Mouse (Mus musculus) left cerebral cortex, postnatal 4 days (tissue): ENCODE measurements around the gene Olfr1512. TPM values are rescaled to one million over a fixed set of nuclear protein-coding genes. Genes with fewer than 3 reads are reported as not detected.
"Not testable (repeated sequence)": the region's sequence is repeated elsewhere in the genome, so short reads cannot be mapped to it uniquely, and the experiment has no call there.

Source experiments
- DNase-seq: peaks from one replicate; pipeline ENCODE4 v3.0.0-alpha.2; 2022
- intact Hi-C: fragments of 180-260 bp; cut with DNase I; formaldehyde crosslinking; loops from one replicate; pipeline ENCODE4 v1.15.1; 2025
- total RNA-seq, 2 experiments: library from RNA; stranded (reverse); gene quantifications; 2 replicates each; pipeline ENCODE4 v1.2.3; 2021

Gene Olfr1512
- not detected for total RNA-seq

GRCm38 (mm10) chr14:52379068-52379467 is at the start of gene Olfr1512:
TSS of gene Olfr1512 (minus strand) at chr14:52379168.
- intact Hi-C loops, result no loop called here
- DNase-seq, result no peak

- no peak for DNase-seq
- intact Hi-C loops, result no loop called here
Observed at GRCm38 (mm10) chr14:52427686-52428085, 48.7 kb upstream of the Olfr1512 start.

GRCm38 (mm10) chr14:52414273-52414672 is 35.3 kb upstream of the Olfr1512 start, which contains the start of gene Olfr1510:
TSS of gene Olfr1510 (minus strand) at chr14:52414373.
- no peak for DNase-seq
- intact Hi-C loops, result no loop called here

GRCm38 (mm10) chr14:52410142-52410919 is 31.4 kb upstream of the Olfr1512 start:
- intact Hi-C loops, DNase-seq: not testable (repeated sequence)

GRCm38 (mm10) chr14:52397279-52397678 is 18.3 kb upstream of the Olfr1512 start, which contains the start of gene Olfr1511:
TSS of gene Olfr1511 (minus strand) at chr14:52397379.
- intact Hi-C loops, result no loop called here
- DNase-seq, result no peak

- intact Hi-C loops, result not testable (repeated sequence)
Observed at GRCm38 (mm10) chr14:52390084-52390848, 11.3 kb upstream of the Olfr1512 start.

GRCm38 (mm10) chr14:52368741-52369140 is 10.2 kb downstream of the Olfr1512 start:
- intact Hi-C loops, result no loop called here
- DNase-seq, result no peak

More at GRCm38 (mm10) chr14:52390084-52390848, 11.3 kb upstream of the Olfr1512 start:
- not testable (repeated sequence) for DNase-seq

- intact Hi-C loops, result no loop called here
- no peak for DNase-seq
Observed at GRCm38 (mm10) chr14:52356308-52356707, 22.7 kb downstream of the Olfr1512 start, which contains the start of gene Olfr1513. TSS of gene Olfr1513 (minus strand) at chr14:52356408.

GRCm38 (mm10) chr14:52339512-52339852 is 39.5 kb downstream of the Olfr1512 start:
- DNase-seq, result no peak
- intact Hi-C loops, result loop anchor here (5.0 kb wide), 1 partner anchor 42 kb away; no protein-coding TSS in a partner anchor

- intact Hi-C loops, result loop anchor here (5.0 kb wide), 1 partner anchor 42 kb away; no protein-coding TSS in a partner anchor
- DNase-seq, result peak; percentile 53
Observed at GRCm38 (mm10) chr14:52338751-52339511, 40.0 kb downstream of the Olfr1512 start.

- intact Hi-C loops, result no loop called here
Observed at GRCm38 (mm10) chr14:52332171-52332570, 46.8 kb downstream of the Olfr1512 start.

GRCm38 (mm10) chr14:52331069-52331750 is 47.8 kb downstream of the Olfr1512 start:
- intact Hi-C loops, result no loop called here

More at GRCm38 (mm10) chr14:52332171-52332570, 46.8 kb downstream of the Olfr1512 start:
- DNase-seq, result no peak

GRCm38 (mm10) chr14:52327910-52328812 is 50.8 kb downstream of the Olfr1512 start, which contains the start of gene Sall2:
TSS of gene Sall2 (minus strand) at chr14:52328762.
- DNase-seq, result no peak
- intact Hi-C loops, result no loop called here

More at GRCm38 (mm10) chr14:52331069-52331750, 47.8 kb downstream of the Olfr1512 start:
- DNase-seq, result no peak

GRCm38 (mm10) chr14:52327375-52327901 is 51.5 kb downstream of the Olfr1512 start:
- DNase-seq, result no peak
- intact Hi-C loops, result no loop called here

- DNase-seq, result no peak
- intact Hi-C loops, result no loop called here
Observed at GRCm38 (mm10) chr14:52325890-52326289, 53.1 kb downstream of the Olfr1512 start.
